Mouse (Mus musculus): Measurements from ENCODE around the gene Nutf2-ps1. TPM values are rescaled to one million over a fixed set of nuclear protein-coding genes. Genes with fewer than 3 reads are reported as not detected.
"Not testable (repeated sequence)": the region's sequence is repeated elsewhere in the genome, so short reads cannot be mapped to it uniquely, and the experiment has no call there.

The Nutf2-ps1 gene
- polyA plus RNA-seq, 1 experiment = 28.5 TPM

- Histone ChIP-seq H3K4me1 (ENCODE audit: control insufficient read depth, insufficient read depth, low read length) (peaks cover 2% of the 10 kb centered on the region), H3K27me3 (ENCODE audit: control insufficient read depth, insufficient read depth, low read length) (no peaks in the 10 kb centered on the region), H3K27ac (ENCODE audit: control insufficient read depth, insufficient read depth, low read depth, low read length) (no peak overlapping the region), H3K4me3 (ENCODE audit: control insufficient read depth, low read depth, low read length) (no peak overlapping the region), H3K36me3 (ENCODE audit: control insufficient read depth, insufficient read depth, low read length) (no peaks in the 10 kb centered on the region)
- TF ChIP-seq CTCF (IDR thresholded peaks at IDR 0.05; ENCODE audit: control insufficient read depth, insufficient read depth, insufficient replicate concordance, low read depth, low read length) (no peak), POLR2A (IDR thresholded peaks at IDR 0.05; ENCODE audit: control insufficient read depth, low read depth, low read length) (no peak)
These were observed 8.0 kb upstream of the Nutf2-ps1 start for GRCm38 (mm10) chr19:53596723-53597474.

GRCm38 (mm10) chr19:53587686-53588085, 1.2 kb downstream of the Nutf2-ps1 start:
- H3K4me1 ChIP-seq (ENCODE audit: control insufficient read depth, insufficient read depth, low read length); H3K36me3 ChIP-seq (ENCODE audit: control insufficient read depth, insufficient read depth, low read length); H3K27ac ChIP-seq (ENCODE audit: control insufficient read depth, insufficient read depth, low read depth, low read length); H3K4me3 ChIP-seq (ENCODE audit: control insufficient read depth, low read depth, low read length); H3K27me3 ChIP-seq (ENCODE audit: control insufficient read depth, insufficient read depth, low read length): not testable (repeated sequence)

- H3K27ac ChIP-seq (ENCODE audit: control insufficient read depth, insufficient read depth, low read depth, low read length); H3K36me3 ChIP-seq (ENCODE audit: control insufficient read depth, insufficient read depth, low read length); H3K27me3 ChIP-seq (ENCODE audit: control insufficient read depth, insufficient read depth, low read length): not testable (repeated sequence)
These were observed 8.6 kb downstream of the Nutf2-ps1 start for GRCm38 (mm10) chr19:53580271-53580670.

GRCm38 (mm10) chr19:53578597-53579252, 10.1 kb downstream of the Nutf2-ps1 start:
- TF ChIP-seq POLR2A (IDR thresholded peaks at IDR 0.05; ENCODE audit: control insufficient read depth, low read depth, low read length) (no peak), CTCF (IDR thresholded peaks at IDR 0.05; ENCODE audit: control insufficient read depth, insufficient read depth, insufficient replicate concordance, low read depth, low read length) (peak; percentile 18; the same call in 1 of the 2 replicates)
- H3K36me3 ChIP-seq (ENCODE audit: control insufficient read depth, insufficient read depth, low read length) = no peaks in the 10 kb centered on the region
- H3K27ac ChIP-seq (ENCODE audit: control insufficient read depth, insufficient read depth, low read depth, low read length) = no peak overlapping the region
- H3K4me3 ChIP-seq (ENCODE audit: control insufficient read depth, low read depth, low read length) = no peak overlapping the region
- no peaks in the 10 kb centered on the region for H3K27me3 ChIP-seq (ENCODE audit: control insufficient read depth, insufficient read depth, low read length)
- no peaks in the 10 kb centered on the region; the same call in 1 of the 2 replicates for H3K4me1 ChIP-seq (ENCODE audit: control insufficient read depth, insufficient read depth, low read length)

More at GRCm38 (mm10) chr19:53580271-53580670, 8.6 kb downstream of the Nutf2-ps1 start:
- H3K4me3 ChIP-seq (ENCODE audit: control insufficient read depth, low read depth, low read length); H3K4me1 ChIP-seq (ENCODE audit: control insufficient read depth, insufficient read depth, low read length): not testable (repeated sequence)

- Histone ChIP-seq H3K4me3 (ENCODE audit: control insufficient read depth, low read depth, low read length) (no peak overlapping the region), H3K27me3 (ENCODE audit: control insufficient read depth, insufficient read depth, low read length) (no peaks in the 10 kb centered on the region), H3K27ac (ENCODE audit: control insufficient read depth, insufficient read depth, low read depth, low read length) (no peak overlapping the region), H3K4me1 (ENCODE audit: control insufficient read depth, insufficient read depth, low read length) (no peaks in the 10 kb centered on the region; the same call in 1 of the 2 replicates), H3K36me3 (ENCODE audit: control insufficient read depth, insufficient read depth, low read length) (no peaks in the 10 kb centered on the region)
- TF ChIP-seq POLR2A (IDR thresholded peaks at IDR 0.05; ENCODE audit: control insufficient read depth, low read depth, low read length) (no peak), CTCF (IDR thresholded peaks at IDR 0.05; ENCODE audit: control insufficient read depth, insufficient read depth, insufficient replicate concordance, low read depth, low read length) (no peak)
These were observed 11.7 kb downstream of the Nutf2-ps1 start for GRCm38 (mm10) chr19:53577025-53577800.

GRCm38 (mm10) chr19:53576061-53576460, 12.8 kb downstream of the Nutf2-ps1 start:
- no peaks in the 10 kb centered on the region; the same call in 1 of the 2 replicates for H3K4me1 ChIP-seq (ENCODE audit: control insufficient read depth, insufficient read depth, low read length)
- H3K27me3 ChIP-seq (ENCODE audit: control insufficient read depth, insufficient read depth, low read length) = no peaks in the 10 kb centered on the region
- peak overlapping the region; percentile 70 for H3K27ac ChIP-seq (ENCODE audit: control insufficient read depth, insufficient read depth, low read depth, low read length)
- no peak overlapping the region for H3K4me3 ChIP-seq (ENCODE audit: control insufficient read depth, low read depth, low read length)
- H3K36me3 ChIP-seq (ENCODE audit: control insufficient read depth, insufficient read depth, low read length) = no peaks in the 10 kb centered on the region
- TF ChIP-seq CTCF (IDR thresholded peaks at IDR 0.05; ENCODE audit: control insufficient read depth, insufficient read depth, insufficient replicate concordance, low read depth, low read length) (no peak), POLR2A (IDR thresholded peaks at IDR 0.05; ENCODE audit: control insufficient read depth, low read depth, low read length) (no peak)

- no peak; the same call in 1 of the 2 replicates for TF ChIP-seq POLR2A (IDR thresholded peaks at IDR 0.05; ENCODE audit: control insufficient read depth, low read depth, low read length)
- TF ChIP-seq CTCF (IDR thresholded peaks at IDR 0.05; ENCODE audit: control insufficient read depth, insufficient read depth, insufficient replicate concordance, low read depth, low read length) = no peak
- H3K36me3 ChIP-seq (ENCODE audit: control insufficient read depth, insufficient read depth, low read length) = no peaks in the 10 kb centered on the region
- peak overlapping the region; percentile 70 for H3K27ac ChIP-seq (ENCODE audit: control insufficient read depth, insufficient read depth, low read depth, low read length)
- H3K4me3 ChIP-seq (ENCODE audit: control insufficient read depth, low read depth, low read length) = no peak overlapping the region
- H3K4me1 ChIP-seq (ENCODE audit: control insufficient read depth, insufficient read depth, low read length) = no peaks in the 10 kb centered on the region; the same call in 1 of the 2 replicates
- H3K27me3 ChIP-seq (ENCODE audit: control insufficient read depth, insufficient read depth, low read length) = no peaks in the 10 kb centered on the region
These were observed 13.4 kb downstream of the Nutf2-ps1 start for GRCm38 (mm10) chr19:53575296-53576010.

Data from testis, adult 2 months (tissue).